Mouse (Mus musculus): ENCODE measurements around the gene Islr2.
A peak's percentile ranks its signal among the peaks of the same experiment; 100 is the strongest.

DNA sequence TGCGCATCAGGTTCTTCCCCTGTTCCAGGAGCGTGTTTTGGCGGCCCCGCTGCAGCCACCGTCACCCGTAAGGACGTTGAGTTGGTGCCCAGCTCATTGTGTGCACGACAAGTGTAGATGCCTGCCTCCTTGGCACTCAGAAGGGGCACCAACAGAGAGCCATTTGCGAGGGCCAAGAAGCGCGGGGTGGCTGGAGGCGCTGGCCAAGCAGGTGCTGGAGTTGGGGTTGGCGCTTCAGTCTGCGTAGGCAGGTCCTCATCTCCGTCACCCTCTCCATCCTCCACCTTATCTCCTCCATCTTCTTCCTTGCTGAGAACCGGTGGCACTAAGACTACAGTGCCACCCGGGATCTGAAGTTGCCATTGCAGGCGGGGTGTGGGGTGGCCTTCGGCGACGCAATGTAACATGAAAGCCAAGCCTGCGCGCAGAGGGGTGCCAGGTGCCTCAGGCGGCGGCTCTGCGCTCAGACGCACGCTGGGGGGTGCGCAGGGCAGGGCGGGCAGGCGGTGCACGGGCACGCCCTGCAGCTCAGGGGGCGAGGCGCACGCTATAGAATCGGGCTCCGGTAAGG lies 5.2 kb downstream of the Islr2 start:
- TF ChIP-seq CTCF (IDR thresholded peaks at IDR 0.05; ENCODE audit: extremely low read depth, insufficient read depth, low read length) (0 out of 2 replicates have a peak, but pooled peaks have one; percentile 10), POLR2A (IDR thresholded peaks at IDR 0.05; ENCODE audit: extremely low read depth, insufficient read depth, low read length) (0 out of 2 replicates have a peak, but pooled peaks have one; percentile 24)

Measured in cortical plate, adult 2 months (tissue).